Mouse (Mus musculus) myocyte (in vitro differentiated cells): ENCODE measurements around the gene Nr1i3. TPM values are rescaled to one million over a fixed set of nuclear protein-coding genes. Genes with fewer than 3 reads are reported as not detected.

Experiments used
- H3K27me3 ChIP-seq: one replicate; pipeline ENCODE4 v1.6.1; 2011; ENCODE audit not compliant: control insufficient read depth, insufficient read depth, insufficient read length
- H3K36me3 ChIP-seq: one replicate; pipeline ENCODE4 v1.6.1; 2011; ENCODE audit not compliant: control insufficient read depth, insufficient read depth
- H3K4me2 ChIP-seq: one replicate; pipeline ENCODE4 v1.6.1; 2011; ENCODE audit warnings: low read depth, control low read depth
- H3K4me3 ChIP-seq: one replicate; pipeline ENCODE4 v1.5.1; 2011; ENCODE audit warnings: mild to moderate bottlenecking, control low read depth, moderate library complexity
- H3K79me2 ChIP-seq: one replicate; pipeline ENCODE4 v1.6.1; 2011; ENCODE audit not compliant: control insufficient read depth, insufficient read depth
- H3ac ChIP-seq: one replicate; pipeline ENCODE4 v1.6.1; 2011; ENCODE audit not compliant: control insufficient read depth, insufficient read length
- CEBPB ChIP-seq: IDR thresholded peaks from 2 replicates; pipeline ENCODE4 v1.6.1; 2011; ENCODE audit warnings: mild to moderate bottlenecking, moderate library complexity; ENCODE audit not compliant: poor library complexity, insufficient read depth, severe bottlenecking
- E2F4 ChIP-seq: IDR thresholded peaks from one replicate; pipeline ENCODE4 v1.6.1; 2011; ENCODE audit warnings: mild to moderate bottlenecking, control low read depth, moderate library complexity; ENCODE audit not compliant: insufficient read depth
- MAX ChIP-seq: IDR thresholded peaks from one replicate; pipeline ENCODE4 v1.6.1; 2011; ENCODE audit warnings: low read depth, mild to moderate bottlenecking, control low read depth
- MYOD1 ChIP-seq, 3 experiments: IDR thresholded peaks; one replicate each; pipeline ENCODE4 v1.6.1; 2011; ENCODE audit warnings: control low read depth in 2 of 3, low read depth in 2 of 3, mild to moderate bottlenecking in 2 of 3, moderate library complexity in 1 of 3; ENCODE audit not compliant: insufficient read length in 2 of 3, control insufficient read depth in 1 of 3
- MYOG ChIP-seq, 3 experiments: IDR thresholded peaks; one replicate each; pipeline ENCODE4 v1.6.1; 2011; ENCODE audit warnings: control low read depth in 2 of 3, low read depth in 2 of 3, mild to moderate bottlenecking in 2 of 3; ENCODE audit not compliant: insufficient read length in 2 of 3, control insufficient read depth in 1 of 3, insufficient read depth in 1 of 3
- POLR2A ChIP-seq: IDR thresholded peaks from one replicate; pipeline ENCODE4 v1.6.1; 2011; ENCODE audit warnings: low read depth, mild to moderate bottlenecking, control low read depth, moderate library complexity; ENCODE audit not compliant: insufficient read length
- POLR2AphosphoS2 ChIP-seq: IDR thresholded peaks from one replicate; pipeline ENCODE4 v1.6.1; 2011; ENCODE audit warnings: low read depth, control low read depth; ENCODE audit not compliant: insufficient read length
- REST ChIP-seq: IDR thresholded peaks from one replicate; pipeline ENCODE4 v1.6.1; 2011; ENCODE audit warnings: mild to moderate bottlenecking, control low read depth, moderate library complexity; ENCODE audit not compliant: insufficient read depth, insufficient read length
- SRF ChIP-seq: IDR thresholded peaks from one replicate; pipeline ENCODE4 v1.6.1; 2011; ENCODE audit warnings: low read depth; ENCODE audit not compliant: control insufficient read depth, insufficient read length
- TCF12 ChIP-seq: IDR thresholded peaks from one replicate; pipeline ENCODE4 v1.6.1; 2011; ENCODE audit warnings: mild to moderate bottlenecking, control low read depth; ENCODE audit not compliant: poor library complexity, insufficient read depth, severe bottlenecking
- TCF3 ChIP-seq: IDR thresholded peaks from one replicate; pipeline ENCODE4 v1.6.1; 2011; ENCODE audit warnings: low read depth, control low read depth; ENCODE audit not compliant: insufficient read length
- USF1 ChIP-seq: IDR thresholded peaks from one replicate; pipeline ENCODE4 v1.6.1; 2011; ENCODE audit warnings: low read depth, mild to moderate bottlenecking, control low read depth, moderate library complexity
- polyA plus RNA-seq: library from polyadenylated mRNA; unstranded; fragments of >200 nt; fragmentation: generic; extraction: Trizol; gene quantifications from one replicate; pipeline ENCODE4 v1.2.1, GENCODE M21; 2012; ENCODE audit warnings: missing spikeins

Nr1i3 gene
- polyA plus RNA-seq, 1 experiment, result 0.06 TPM

DNA sequence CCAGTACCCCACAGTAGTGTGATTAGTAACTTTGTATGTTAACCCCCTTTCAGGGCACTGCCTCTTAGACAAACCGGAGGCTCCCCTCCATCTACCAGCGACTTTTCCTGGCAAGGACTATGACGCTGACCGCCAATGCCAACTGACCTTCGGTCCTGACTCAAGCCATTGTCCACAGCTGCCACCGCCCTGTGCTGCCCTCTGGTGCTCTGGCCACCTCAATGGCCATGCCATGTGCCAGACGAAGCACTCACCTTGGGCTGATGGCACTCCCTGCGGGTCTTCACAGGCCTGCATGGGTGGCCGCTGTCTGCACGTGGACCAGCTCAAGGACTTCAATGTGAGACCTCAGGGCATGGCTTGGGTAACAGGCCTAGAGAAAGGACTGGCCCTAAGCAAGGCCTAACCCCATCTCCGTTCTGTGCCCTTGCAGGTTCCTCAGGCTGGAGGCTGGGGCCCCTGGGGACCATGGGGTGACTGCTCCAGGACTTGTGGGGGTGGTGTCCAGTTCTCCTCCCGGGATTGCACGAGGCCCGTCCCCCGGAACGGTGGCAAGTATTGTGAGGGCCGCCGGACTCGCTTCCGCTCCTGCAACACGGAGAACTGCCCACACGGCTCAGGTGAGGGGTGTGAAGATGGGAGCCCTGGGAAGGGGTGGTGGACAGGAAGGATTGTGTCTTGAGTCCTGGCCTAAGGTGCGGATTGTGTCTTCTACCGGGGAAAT lies 42.5 kb downstream of the Nr1i3 start:
- Histone ChIP-seq H3ac (no peak overlapping the region), H3K36me3 (no peaks in the 10 kb centered on the region), H3K4me3 (no peak overlapping the region), H3K79me2 (no peaks in the 10 kb centered on the region), H3K27me3 (no peaks in the 10 kb centered on the region), H3K4me2 (no peak overlapping the region)
- TF ChIP-seq MYOG (IDR thresholded peaks at IDR 0.05; ENCODE audit: control insufficient read depth in 1 of 3, insufficient read depth in 1 of 3, insufficient read length in 2 of 3, low read depth in 2 of 3) (peak in 2 of 3 experiments; percentile 10 to 32), MYOD1 (IDR thresholded peaks at IDR 0.05; ENCODE audit: control insufficient read depth in 1 of 3, insufficient read length in 2 of 3, low read depth in 2 of 3) (peak in 1 of 3 experiments; percentile 35), SRF (no peak), CEBPB (no peak)

GRCm38 (mm10) chr1:171256937-171257548 lies 43.3 kb downstream of the Nr1i3 start:
- no peak overlapping the region for H3ac ChIP-seq
- H3K27me3 ChIP-seq, result no peaks in the 10 kb centered on the region
- H3K79me2 ChIP-seq, result no peaks in the 10 kb centered on the region
- H3K4me2 ChIP-seq, result no peak overlapping the region
- no peak overlapping the region for H3K4me3 ChIP-seq
- no peaks in the 10 kb centered on the region for H3K36me3 ChIP-seq
- no peak for TF ChIP-seq MYOD1 (IDR thresholded peaks at IDR 0.05; ENCODE audit: control insufficient read depth in 1 of 3, insufficient read length in 2 of 3, low read depth in 2 of 3)
- TF ChIP-seq REST, result no peak
- no peak for TF ChIP-seq POLR2A
- no peak for TF ChIP-seq USF1
- TF ChIP-seq POLR2AphosphoS2, result no peak
- TF ChIP-seq MAX, result no peak
- no peak for TF ChIP-seq TCF3

GRCm38 (mm10) chr1:171257781-171258180 lies 44.0 kb downstream of the Nr1i3 start:
- Histone ChIP-seq H3K4me2 (no peak overlapping the region), H3K79me2 (no peaks in the 10 kb centered on the region), H3ac (no peak overlapping the region), H3K36me3 (no peaks in the 10 kb centered on the region), H3K4me3 (no peak overlapping the region), H3K27me3 (no peaks in the 10 kb centered on the region)
- TF ChIP-seq MAX, result no peak
- TF ChIP-seq REST, result no peak
- no peak for TF ChIP-seq SRF
- TF ChIP-seq CEBPB, result no peak
- TF ChIP-seq USF1, result no peak
- TF ChIP-seq TCF3, result no peak
- TF ChIP-seq POLR2AphosphoS2, result no peak
- TF ChIP-seq E2F4, result no peak
- TF ChIP-seq POLR2A, result no peak
- no peak for TF ChIP-seq TCF12
- TF ChIP-seq MYOD1 (IDR thresholded peaks at IDR 0.05; ENCODE audit: control insufficient read depth in 1 of 3, insufficient read length in 2 of 3, low read depth in 2 of 3), result no peak
- no peak for TF ChIP-seq MYOG (IDR thresholded peaks at IDR 0.05; ENCODE audit: control insufficient read depth in 1 of 3, insufficient read depth in 1 of 3, insufficient read length in 2 of 3, low read depth in 2 of 3)

GRCm38 (mm10) chr1:171258921-171259320 lies 45.2 kb downstream of the Nr1i3 start:
- Histone ChIP-seq H3K79me2 (no peaks in the 10 kb centered on the region), H3K27me3 (no peaks in the 10 kb centered on the region), H3K36me3 (no peaks in the 10 kb centered on the region), H3K4me3 (no peak overlapping the region), H3K4me2 (no peak overlapping the region), H3ac (no peak overlapping the region)
- TF ChIP-seq E2F4 (no peak), CEBPB (no peak), TCF3 (no peak)

DNA sequence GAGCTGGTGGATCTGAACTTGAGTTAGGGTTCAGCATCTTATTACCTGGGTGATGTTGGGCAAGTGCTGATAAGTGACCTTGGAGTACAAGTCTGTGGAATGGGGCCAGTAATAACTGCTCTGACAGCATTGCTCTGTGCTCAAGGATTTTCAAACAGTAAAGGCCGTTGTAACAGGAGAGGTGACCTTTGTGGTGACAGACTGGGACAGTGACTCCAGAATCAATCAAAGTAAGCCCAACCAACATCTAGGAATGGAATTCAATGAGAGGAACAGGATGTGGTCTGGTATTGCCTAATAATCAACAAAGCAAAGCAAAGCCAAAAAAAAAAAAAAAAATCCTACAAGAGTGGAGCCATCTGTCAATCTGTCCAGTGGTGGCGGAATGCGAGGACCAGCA lies 46.5 kb downstream of the Nr1i3 start:
- Histone ChIP-seq H3K4me3 (no peak overlapping the region), H3K4me2 (no peak overlapping the region), H3K36me3 (no peaks in the 10 kb centered on the region), H3ac (no peak overlapping the region), H3K27me3 (no peaks in the 10 kb centered on the region), H3K79me2 (no peaks in the 10 kb centered on the region)
- no peak for TF ChIP-seq TCF12
- no peak for TF ChIP-seq POLR2AphosphoS2
- TF ChIP-seq REST, result no peak
- TF ChIP-seq MYOG (IDR thresholded peaks at IDR 0.05; ENCODE audit: control insufficient read depth in 1 of 3, insufficient read depth in 1 of 3, insufficient read length in 2 of 3, low read depth in 2 of 3), result no peak
- no peak for TF ChIP-seq E2F4
- TF ChIP-seq SRF, result no peak
- TF ChIP-seq CEBPB, result no peak
- no peak for TF ChIP-seq MAX
- TF ChIP-seq POLR2A, result no peak
- TF ChIP-seq MYOD1 (IDR thresholded peaks at IDR 0.05; ENCODE audit: control insufficient read depth in 1 of 3, insufficient read length in 2 of 3, low read depth in 2 of 3), result no peak
- TF ChIP-seq USF1, result no peak
- no peak for TF ChIP-seq TCF3
